Mouse (Mus musculus): ENCODE data around the gene Faxc. TPM values are rescaled to one million over a fixed set of nuclear protein-coding genes. Genes with fewer than 3 reads are reported as not detected.

Faxc gene
- total RNA-seq, 1 experiment from 2014 or later, result not detected

DNA sequence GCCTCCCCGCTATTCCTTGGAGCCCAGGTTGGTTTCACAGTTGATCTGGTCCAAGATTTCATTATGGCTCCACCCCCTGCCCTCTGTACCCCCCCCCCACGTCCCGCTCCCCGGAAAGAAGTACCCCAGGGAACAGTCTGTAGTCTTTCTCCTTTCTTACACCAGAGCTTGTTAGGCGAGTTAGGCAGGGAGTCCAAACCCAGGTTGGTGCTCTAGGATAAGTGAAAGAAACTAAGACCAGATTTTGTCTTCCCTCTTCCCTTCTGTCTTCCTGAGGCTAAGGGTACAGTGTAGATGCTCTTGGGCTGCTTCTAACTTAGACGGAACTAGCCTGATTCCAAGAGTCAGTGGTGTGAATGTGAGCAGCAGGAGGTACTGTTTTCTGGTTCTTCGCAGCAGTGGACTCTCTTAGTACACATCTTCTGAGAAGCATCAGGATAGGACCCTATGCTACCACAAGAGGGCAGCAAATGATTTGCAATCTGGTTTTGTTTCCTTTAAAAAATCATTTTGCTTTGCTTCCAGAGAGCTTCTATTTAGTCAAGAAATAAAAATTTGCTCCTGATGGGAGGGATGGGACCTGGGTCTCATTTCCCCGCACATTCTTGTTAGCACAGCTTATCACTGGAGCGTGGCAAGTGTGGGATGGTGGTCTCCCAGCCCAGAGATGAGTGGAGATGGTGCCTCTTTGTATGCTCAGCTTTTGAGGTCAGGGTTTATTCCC lies 86.7 kb downstream of the Faxc start:
- no peak for ATAC-seq (ENCODE audit: extremely low read depth, insufficient number of reproducible peaks, low FRiP score, poor library complexity, severe bottlenecking)

DNA sequence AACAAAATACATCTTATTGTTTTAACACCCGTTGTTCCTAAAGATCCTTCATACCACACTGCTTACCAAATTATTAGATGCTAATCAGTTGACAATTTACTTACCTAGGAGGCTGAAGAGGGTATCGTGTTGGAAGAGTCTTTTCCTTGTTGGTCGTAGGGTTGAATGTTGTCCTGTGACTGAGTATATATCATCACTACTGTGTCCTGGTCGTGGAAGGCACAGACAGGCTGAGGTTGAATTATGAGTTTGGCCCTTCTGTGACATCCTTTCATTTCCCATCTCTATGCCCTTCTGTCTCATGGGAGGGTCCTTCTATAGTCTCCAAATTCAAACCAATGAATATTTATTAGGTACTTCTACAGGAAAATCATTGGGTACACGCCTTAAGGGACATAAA lies 87.3 kb downstream of the Faxc start:
- ATAC-seq (ENCODE audit: extremely low read depth, insufficient number of reproducible peaks, low FRiP score, poor library complexity, severe bottlenecking), result no peak

DNA sequence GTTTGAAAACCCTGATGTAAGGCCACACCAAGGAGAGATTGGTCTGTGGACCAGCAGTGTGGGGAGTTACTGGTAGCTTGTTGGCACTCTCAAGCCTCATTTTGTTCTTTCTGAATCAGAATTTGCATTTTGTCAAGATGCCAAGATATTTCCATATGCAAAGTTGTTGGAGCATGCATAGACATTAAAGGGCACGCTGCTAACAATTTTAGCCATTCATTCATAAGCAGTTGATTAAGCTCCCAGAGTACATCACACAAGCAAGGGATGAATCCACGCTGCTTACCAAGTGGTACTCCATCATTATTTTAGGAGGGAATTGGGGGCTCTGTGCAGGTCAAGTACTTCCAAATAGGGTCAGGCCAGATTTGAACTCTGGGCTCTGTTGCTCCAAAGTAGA lies 98.8 kb downstream of the Faxc start:
- no peak for ATAC-seq (ENCODE audit: extremely low read depth, insufficient number of reproducible peaks, low FRiP score, poor library complexity, severe bottlenecking)

Other genes starting within 250 kb of the Faxc start
- not detected in 2 replicates for gene Prdm13, start 245.4 kb upstream of the Faxc start, total RNA-seq (2017)
- gene Ccnc, start 203.6 kb upstream of the Faxc start, total RNA-seq (2017), result 29.3 and 32.6 TPM in 2 replicates
- 17.9 and 18.5 TPM in 2 replicates for gene Usp45, start 164.2 kb upstream of the Faxc start, total RNA-seq (2017)
- 8.3 and 11.4 TPM in 2 replicates for gene Tstd3, start 164.1 kb upstream of the Faxc start, total RNA-seq (2017)
- 405 and 408 TPM in 2 replicates for gene Pnisr, start 83.7 kb upstream of the Faxc start, total RNA-seq (2017)
- gene Coq3, start 51.7 kb upstream of the Faxc start, total RNA-seq (2017), result 2.4 and 4.2 TPM in 2 replicates